Mouse (Mus musculus): ENCODE results near the gene Znhit1.

The Znhit1 gene

DNA sequence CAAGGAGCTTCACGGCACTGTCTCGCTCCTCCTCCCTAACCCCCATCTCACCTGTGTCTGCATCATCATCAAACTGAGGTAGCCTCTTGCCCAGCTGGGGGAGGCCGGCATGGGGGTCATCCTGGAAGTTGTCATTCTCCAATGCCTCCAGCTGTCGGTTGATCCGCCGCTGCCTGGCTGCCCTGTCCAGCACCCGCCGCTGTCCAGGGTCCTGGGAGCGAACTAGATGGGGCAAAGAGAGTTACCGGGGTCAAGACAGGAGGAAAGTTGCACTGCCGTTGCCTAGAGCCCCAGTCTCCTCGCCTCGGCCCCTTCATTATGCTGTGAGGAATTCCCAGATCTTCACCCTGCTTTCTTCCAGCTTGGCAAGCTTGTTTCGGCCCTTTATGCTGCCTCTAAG lies 3.0 kb downstream of the Znhit1 start:
- no peak for DNase-seq (ENCODE audit: low spot score)

DNA sequence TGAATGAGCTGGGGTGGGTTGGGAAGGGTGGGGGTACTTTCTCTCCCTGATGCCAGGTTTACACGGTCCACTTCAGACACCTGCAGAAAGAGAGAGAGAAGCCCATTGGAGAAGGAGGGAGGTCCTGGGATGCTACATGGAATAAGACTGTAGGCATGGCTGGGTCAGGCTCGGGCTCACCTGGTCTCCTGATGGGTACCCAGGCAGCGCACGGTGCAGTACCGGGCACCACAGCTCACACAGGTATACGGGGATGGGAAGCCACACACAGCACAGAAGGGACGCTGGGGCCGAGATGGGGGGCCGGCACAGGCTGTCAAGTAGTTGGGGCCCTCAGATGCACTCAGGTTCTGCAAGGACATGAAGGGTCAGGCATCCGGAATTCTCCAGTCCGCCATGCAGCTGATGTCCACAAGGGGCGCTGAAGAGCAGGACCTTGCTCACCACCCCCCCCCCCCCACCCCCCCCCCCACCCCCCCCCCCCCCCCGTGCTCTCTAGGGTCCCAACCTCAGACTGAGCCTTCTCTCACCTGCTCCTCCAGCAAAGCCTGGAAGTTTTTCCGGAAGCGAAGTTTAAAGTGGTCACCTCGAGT lies 5.4 kb downstream of the Znhit1 start:
- DNase-seq (ENCODE audit: low spot score): no peak

DNA sequence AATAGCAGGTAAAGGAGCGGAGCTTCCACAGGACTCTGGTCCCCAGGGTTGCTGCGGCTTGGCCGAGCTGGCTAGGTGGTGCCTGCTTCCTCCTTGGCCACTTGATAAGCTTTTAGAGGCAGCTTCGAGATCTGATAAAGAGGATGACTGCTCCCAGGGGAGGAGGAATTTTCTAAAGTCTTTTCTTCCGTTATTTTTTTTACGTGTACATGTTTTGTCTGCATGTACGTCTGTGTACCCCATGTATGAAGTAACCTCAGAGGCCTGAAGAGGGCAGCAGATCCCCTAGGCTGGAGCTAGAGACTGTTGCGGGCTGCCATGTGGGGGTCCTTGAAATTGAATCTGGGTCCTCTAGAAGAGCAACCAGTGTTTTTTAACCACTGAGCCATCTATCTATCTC lies 6.8 kb downstream of the Znhit1 start:
- DNase-seq (ENCODE audit: low spot score): no peak

DNA sequence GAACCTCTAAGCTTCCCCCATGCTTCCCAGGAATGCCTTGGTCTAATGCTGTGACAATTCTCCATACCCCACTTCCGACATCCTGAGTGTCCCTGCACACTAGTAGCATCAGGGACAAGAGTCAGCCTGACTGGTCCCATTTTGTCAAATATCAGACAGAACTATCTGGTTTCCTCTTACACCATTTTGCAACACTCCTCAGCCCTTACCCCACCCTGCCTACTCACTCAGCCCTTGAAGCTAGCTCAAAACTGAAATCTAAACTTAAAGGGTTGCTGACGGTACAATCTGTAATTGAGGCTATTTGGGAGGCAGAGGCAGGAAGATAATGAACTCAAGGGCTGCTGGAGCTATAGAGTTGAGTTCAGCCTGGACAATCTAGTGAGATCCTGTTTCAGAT lies 8.1 kb downstream of the Znhit1 start:
- DNase-seq (ENCODE audit: low spot score): no peak

DNA sequence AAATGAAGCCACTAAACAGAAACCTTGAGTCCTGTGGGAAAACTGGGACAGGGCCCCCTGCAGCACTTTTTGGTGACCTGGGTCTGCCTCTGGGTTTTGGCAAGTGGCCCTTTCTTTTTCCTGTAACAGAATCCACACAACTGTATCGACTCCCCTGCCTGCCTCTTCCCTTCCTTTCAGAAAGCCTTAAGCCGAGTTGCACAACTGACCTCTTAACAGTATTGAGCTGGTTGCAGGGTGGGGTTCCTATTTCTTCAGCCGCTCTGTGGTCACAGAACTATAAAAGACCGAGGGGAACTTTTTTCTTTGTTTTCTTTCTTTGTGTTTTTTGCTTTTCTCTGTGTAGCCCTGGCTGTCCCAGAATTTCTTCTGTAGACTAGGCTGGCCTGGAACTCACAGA lies 10.1 kb downstream of the Znhit1 start:
- no peak for DNase-seq (ENCODE audit: low spot score)

DNA sequence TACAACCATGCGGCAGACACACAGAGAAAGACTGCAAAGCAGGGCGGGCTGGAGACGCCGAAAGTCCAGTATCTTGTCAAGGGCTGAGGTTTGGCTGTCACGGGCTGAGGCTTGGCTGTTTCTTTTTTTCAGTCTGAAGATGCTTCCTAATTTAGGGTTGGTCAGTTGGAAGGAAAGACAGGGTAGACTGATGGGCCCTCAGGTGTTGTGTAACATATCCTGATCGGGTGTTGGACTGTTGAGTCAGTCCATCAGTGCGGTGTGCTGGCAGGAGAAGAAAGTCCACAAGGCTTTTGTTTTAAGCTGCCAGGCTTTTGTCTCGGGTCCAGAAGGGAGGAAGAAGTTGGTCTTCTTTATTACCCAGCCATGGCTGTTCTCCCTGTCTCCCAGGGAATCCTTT lies 14.2 kb downstream of the Znhit1 start:
- DNase-seq (ENCODE audit: low spot score): no peak

DNA sequence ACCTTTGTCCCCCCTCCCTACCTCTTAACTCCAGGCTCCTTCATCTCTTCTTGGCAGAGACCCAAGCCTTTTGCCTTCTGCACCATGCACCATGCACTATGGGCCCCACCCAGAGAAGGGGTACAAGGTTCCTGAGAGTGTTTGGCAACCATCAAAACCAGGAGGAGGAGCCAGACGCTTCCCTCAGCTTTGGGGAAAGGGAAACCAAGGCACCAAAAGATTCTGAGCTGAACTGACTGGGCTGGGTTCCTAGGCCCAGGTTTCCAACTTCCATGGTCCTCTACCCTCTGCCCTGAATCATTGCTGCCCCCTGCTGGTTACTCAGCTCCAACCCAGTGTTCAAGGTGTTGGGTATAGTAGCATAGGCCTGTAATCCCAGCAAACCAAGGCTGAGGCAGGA lies 17.1 kb downstream of the Znhit1 start:
- DNase-seq (ENCODE audit: low spot score): peak; percentile 60

DNA sequence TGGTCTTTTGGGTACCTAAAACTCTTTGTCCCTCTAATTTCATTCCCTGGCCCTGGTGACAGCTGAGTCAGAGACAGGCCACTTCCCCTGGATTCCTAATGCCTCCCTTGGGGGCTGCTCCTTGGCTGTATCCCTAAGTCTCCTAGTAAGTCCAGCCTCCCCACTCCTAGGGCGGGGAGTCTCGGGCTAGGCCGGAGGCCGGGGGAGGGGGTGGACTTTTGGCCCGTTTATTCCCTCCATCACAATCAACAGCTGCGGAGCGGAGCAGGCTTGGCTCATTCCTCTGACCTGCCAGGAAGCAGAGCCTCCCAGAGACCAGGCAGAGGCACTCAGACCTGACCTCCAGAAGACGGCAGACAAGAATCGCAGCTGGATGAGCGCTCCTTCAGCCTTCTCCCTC lies 20.2 kb downstream of the Znhit1 start:
- DNase-seq (ENCODE audit: low spot score): peak; percentile 52

DNA sequence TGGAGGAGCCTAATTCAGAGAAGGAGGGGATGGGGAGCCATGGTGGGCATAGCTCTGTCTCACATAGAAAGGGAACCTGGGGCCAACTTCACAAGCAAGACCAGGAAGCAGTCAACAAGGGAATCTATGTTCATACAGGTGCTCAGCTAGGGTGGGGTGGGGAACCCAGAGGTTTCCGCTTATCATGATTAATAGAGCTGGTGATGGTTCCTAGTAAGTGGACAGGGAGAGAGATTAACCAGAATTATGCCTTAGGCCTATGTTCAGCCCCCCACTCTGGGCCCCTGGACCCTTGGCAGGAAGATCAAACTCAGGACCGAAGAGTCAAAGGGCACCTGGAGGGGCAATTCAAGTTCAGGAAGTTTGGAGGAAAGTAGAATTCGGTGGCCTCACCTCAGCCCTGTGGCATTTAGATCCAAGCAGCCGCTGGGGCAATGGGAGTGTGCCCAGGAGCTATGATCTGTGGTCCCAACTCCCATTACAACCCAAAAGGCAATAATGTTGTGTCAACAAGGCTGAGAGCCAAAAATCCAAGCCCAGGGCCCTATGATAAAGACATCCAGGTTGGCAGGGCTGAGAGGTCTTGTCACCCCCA lies 20.9 kb downstream of the Znhit1 start:
- DNase-seq (ENCODE audit: low spot score): no peak

DNA sequence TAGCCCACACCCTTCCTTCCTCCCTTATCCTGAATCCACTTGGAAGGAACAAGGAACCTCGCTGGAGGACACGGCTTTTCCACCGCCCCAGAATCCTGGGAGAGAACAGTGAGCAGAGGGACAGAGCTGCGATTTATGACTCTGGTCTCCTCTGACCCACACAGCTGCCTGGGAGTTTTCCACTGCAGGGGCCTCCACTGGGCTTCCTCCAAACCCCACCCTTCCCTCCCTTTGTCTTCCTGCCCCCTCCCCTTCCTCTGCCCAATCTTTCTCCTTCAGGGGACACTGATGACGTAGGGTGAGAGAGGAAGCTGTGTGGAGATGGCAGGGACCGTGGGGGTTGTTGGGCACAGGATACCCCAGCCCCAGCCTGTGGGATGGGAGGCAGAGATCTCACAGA lies 21.5 kb downstream of the Znhit1 start, which contains the start of gene Cldn15:
Gene Cldn15, plus strand, starts transcription at position 286 of the 400 bp plus-strand sequence.
- DNase-seq (ENCODE audit: low spot score): no peak

DNA sequence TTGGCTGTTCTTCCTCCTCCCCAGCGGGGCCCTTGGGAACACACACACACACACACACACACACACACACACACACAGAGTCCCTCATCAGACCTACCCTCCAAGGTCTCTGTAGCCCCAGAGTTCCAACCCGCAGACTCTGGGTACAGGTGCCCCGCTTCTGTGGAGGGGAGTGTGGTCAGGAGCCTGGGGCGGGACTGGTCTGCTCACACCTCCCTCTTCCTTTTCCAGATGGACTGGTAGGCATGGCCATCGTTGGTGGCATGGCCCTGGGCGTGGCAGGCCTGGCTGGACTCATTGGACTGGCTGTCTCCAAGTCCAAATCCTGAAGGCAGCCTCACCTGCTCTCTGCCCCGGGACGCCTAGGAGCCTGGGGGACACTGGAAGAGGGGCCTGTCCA lies 22.1 kb downstream of the Znhit1 start:
- no peak for DNase-seq (ENCODE audit: low spot score)

DNA sequence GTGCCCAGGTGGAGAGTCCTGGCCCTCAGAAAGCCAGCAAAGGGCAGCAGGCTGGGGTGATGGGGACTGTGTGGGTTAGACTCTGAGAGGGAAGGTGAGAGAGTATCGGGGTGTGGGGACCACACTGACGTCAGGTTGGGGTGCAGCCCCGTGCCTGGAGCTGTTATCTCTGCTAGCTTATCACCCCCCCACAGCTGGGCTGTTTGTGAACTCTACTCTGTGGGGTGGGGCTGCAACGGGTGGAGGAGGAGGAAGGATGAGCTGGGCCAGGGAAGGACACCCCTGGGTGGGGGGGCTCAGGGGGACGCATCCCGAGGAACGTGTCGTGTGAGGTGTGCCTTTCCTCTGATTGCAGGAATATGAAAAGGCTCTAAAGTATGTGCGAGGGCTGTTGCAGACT lies 22.6 kb downstream of the Znhit1 start:
- DNase-seq (ENCODE audit: low spot score): no peak

DNA sequence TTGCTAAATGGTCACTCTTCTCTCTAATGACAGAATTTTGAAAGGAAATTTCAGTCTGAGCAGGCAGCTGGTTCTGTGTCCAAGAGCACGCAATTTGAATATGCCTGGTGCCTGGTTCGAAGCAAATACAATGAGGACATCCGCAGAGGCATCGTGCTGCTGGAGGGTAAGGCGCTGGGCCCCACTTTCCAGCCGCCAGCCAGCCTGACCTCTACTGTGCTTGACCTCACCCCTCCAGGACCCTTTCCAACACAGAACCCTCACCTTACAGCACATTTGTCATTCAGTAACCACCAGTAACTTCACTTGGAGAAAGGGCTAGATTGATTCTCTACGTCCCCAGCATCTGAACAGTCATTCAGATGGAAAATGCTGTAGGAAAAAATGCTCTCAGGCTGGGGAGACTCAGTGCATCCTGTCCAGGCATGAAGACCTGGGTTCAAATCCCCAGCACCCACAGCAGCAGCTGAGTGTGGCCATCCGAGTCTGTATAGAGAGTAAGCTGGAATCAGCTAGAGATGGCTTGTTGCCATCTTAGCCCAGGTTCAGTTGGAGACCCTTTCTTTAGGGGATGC lies 24.8 kb downstream of the Znhit1 start:
- no peak for DNase-seq (ENCODE audit: low spot score)

DNA sequence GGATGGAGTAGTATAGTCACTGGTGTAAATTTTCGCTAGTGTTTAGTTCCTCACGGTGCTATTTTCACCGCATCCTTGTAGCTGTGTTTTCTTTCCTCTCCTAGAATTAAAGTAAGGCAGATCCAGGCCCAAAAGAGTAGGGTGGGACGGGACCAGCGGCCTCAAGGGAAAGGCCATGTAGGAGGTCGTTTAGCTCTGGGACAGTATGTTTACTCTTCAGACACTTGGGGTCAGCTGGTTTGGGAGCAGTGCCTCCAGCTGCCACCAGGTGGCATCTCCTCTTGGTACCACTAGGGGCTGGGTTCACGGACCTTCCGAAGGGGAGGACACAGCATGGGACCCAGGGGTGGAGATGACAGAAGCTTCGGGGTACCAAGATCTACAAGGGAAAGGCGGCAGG lies 25.3 kb downstream of the Znhit1 start:
- DNase-seq (ENCODE audit: low spot score): peak; percentile 72

DNA sequence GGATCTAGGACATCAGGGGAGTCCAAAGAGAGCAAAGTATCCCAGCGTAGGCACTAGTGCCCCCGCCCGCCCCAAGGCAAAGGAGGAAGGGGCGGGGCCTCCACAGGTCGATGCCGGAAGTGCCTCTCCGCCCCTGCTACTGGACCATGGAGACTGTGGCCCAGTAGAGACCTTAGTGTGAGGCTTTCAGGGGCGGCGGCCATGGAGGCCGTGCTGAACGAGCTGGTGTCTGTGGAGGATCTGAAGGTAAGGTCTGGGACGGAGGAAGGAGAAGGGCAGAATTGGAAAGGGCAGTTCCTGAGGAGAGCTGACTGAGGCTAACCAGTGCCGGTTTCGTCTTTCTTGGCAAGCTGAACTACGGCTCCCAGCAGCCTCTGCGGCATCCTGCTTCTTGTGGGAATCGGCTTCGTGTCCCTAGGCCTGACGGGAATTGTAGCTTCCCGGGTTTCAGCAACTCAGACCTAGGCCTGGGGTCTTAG lies 25.8 kb downstream of the Znhit1 start:
- peak; percentile 87 for DNase-seq (ENCODE audit: low spot score)

DNA sequence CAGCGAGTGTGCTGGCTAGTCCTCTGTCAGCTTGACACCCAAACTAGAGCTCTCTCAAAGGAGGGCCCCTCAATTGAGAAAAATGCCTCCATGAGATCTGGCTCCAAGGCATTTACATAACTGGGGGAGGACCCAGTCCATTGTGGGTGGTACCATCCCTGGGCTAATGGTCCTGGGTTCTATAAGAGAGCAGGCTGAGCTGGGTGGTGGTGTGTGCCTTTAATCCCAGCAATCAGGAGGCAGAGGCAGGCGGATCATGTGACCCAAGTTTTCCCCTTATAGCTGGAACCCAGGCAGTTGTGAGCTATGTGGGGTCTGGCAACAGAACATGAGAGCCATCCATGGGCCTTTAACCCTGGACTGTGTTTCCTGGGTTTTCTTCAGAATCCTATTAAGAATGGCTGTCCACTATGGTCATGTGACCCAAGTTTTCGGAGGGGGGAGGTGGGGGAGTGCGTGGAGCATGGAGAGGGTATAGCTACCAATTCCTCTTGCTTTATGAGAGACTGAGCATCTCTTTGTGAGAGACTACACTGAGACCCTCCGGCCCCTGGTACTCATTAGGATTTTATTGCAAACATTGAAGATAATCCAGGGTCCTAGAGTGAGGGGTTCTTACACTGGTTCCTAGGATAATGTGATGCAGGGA lies 26.4 kb downstream of the Znhit1 start:
- no peak for DNase-seq (ENCODE audit: low spot score)

DNA sequence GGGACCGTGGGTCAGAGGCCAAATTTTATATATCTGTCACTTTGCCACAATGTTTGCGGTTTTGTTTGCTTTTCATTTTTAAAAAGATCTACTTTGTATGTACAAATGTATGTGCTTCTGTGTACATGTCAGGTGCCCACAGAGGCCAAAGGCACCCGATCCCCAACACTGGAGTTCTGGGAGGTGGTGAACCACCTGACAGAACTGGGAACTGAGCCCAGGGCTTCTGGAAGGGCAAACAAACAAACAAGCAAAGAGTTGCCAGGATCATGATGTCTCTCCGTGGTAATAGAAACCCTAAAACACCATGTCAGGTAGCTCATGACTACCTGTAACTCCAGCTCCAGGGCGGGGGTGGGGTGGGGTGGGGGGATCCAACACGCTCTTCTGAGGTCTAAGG lies 27.8 kb downstream of the Znhit1 start:
- no peak for DNase-seq (ENCODE audit: low spot score)

DNA sequence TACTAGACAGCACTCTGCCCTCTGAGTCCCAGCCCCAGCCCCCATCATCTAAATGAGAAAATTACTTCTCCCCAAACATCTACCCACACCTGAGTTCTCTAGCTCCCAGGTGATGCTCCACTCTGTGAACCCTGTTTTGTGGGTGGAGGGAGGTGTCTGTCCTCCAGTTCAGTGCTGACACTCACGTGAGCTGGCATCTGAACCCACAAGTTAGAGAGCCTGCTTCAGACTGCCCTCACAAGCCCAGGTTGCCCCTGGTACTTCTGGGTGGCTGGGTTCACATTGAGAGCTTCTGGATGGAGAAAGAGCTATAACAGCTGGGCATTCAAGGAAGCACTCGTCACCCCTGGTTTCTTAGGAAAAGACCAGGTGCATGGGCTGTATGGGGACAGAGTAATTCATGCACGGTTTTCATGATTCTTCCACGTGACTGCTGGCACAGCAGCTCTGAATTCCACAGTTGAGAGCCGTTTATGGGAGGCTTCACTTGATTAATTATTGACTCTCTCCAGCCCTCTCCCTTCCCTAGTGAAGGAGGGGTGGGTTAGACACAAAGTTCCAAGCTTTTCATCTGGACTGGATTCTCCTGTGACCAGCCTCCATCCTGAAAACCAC lies 28.7 kb downstream of the Znhit1 start:
- DNase-seq (ENCODE audit: low spot score): no peak

DNA sequence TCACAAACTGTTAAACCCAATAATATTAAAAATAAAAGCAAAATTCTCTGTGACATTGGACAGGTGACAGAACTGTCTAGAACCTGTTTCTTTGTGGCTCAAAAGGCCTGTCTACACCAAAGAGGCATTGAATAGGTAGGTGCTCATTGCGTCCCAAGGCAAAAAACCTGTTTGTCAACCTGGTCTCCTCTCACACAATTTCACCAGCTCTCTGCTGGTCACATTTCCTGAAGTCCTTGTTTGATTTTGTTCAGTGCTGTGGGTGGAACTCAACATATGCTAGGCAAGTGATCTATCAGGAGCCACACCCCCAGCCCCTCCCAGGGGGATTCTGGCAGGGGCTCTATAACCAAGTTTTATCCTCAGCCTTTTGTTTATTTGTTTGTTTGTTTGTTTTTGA lies 30.6 kb downstream of the Znhit1 start:
- DNase-seq (ENCODE audit: low spot score): no peak

DNA sequence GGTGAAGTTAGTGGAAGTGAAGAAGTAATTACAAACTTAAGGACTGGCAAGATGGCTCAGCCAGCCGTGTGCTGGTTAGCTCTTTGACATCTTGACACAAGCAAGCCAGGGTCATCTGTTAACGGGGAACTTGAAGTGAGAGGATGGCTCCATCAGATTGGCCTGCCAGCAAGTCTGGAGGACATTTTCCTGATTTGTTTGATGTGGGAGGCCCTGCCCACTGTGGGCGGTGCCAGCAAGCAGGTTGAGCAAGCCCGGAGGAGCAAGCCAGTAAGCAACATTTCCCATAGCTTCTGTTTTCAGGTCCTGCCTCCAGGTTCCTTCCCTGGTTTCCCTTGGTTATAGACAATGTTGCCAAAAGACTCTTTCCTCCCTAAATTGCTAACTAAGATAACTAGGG lies 32.2 kb downstream of the Znhit1 start:
- no peak for DNase-seq (ENCODE audit: low spot score)

DNA sequence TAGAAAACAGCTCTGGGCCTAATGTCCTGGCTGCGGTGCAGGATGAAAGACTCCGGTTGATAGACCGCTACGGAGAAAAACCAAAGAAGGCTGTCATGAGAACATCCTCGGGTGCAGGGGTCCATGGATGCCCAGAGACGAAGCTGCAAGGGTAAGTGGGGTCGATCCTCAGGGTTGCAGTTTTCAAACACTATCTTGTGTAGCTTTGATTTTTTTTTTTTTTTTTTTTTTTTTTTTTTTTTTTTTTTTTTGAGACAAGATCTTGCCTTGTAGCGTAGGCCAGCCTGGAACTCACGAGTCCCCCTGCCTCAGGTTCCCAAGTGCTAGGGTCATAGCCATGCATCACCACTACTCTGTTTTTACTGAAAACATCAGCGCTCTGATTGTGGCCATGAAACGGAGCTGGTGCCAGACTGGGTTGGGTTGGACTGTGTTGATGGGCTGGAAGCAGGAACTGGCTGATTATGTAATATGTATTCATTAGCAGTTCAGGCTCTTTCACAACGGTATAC lies 34.3 kb downstream of the Znhit1 start:
- DNase-seq (ENCODE audit: low spot score): no peak

DNA sequence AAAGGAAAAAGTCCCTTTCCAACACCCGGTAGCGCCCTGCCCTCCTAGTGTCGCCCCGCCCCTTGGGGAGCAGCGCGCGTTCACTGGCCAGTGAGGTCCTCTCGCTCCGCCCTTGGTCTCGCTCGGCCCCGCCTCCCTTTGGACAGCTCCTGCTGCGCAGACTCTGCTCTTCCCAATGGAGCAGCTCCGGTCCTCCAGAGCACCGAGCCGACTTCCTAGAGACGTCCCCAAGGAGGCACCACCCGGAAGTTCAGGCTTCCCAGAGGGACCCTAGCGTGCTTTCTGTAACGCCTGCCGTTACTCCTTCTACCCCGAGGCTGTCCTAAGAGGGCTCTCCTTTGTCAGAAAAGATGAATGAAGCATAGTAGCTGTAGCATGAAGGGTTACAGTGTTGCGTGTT lies 34.8 kb downstream of the Znhit1 start, which contains the start of gene Fis1:
Gene Fis1, plus strand, starts transcription at position 261 of the 400 bp plus-strand sequence.
- peak; percentile 97 for DNase-seq (ENCODE audit: low spot score)

DNA sequence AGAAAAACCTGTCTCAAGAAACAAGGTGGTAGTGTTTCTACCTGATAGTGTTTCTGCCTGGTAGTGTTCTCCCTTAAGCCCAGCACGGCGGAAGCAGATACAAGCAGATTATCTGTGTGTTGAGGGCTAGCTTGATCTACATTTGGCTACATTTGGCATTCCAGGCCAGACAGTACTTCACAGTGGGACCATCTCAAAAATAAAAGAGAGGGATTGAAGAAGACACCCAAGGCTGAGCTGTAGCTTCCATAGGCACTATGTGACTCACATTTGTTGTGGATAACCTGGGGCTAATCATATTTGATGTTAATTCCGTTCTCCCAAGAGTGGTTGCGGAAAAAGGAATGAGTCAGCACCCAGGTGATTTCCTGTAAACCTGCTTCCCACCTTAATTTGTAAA lies 35.7 kb downstream of the Znhit1 start:
- DNase-seq (ENCODE audit: low spot score): no peak

Measured in ovary, postnatal 36 days (tissue).